Mouse (Mus musculus): Measurements from ENCODE around the gene Lypd5.

DNA sequence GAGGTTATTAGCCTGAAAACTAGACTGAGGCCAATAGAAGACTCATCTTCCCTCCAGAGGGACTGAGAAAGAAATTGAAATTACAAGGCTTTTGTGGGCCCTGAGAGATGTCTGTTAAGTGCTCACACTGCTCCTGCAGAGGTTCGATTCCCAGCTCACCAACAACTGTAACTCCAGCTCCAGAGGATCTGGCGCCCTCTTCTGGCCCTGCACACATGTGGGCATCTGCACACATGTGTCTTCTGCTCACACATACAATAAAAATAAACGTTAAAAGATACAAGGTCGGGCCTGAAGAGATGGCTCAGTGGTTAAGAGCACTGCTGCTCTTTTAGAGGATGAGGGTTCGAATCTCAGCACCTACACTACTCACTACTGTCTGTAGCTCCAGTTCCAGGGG, 2.6 kb upstream of the Lypd5 start:
- TF ChIP-seq POLR2A (IDR thresholded peaks at IDR 0.05; ENCODE audit: borderline replicate concordance, low read depth, low read length), result no peak
- TF ChIP-seq CTCF (IDR thresholded peaks at IDR 0.05; ENCODE audit: low read depth, low read length), result no peak
